Mouse (Mus musculus) heart, adult 2 months (tissue): ENCODE measurements around the gene Wdr49.

ENCODE experiments used
- CTCF ChIP-seq: fragments of 200-600 bp; IDR thresholded peaks from 2 replicates; pipeline ENCODE4 v1.8.1; 2022; ENCODE audit warnings: antibody characterized with exemption, mild to moderate bottlenecking, moderate library complexity
- POLR2A ChIP-seq: fragments of 200-500 bp; IDR thresholded peaks from 2 replicates; pipeline ENCODE4 v1.6.1; 2011; ENCODE audit warnings: mild to moderate bottlenecking, low read depth, low read length, control low read depth; ENCODE audit not compliant: insufficient read depth

DNA sequence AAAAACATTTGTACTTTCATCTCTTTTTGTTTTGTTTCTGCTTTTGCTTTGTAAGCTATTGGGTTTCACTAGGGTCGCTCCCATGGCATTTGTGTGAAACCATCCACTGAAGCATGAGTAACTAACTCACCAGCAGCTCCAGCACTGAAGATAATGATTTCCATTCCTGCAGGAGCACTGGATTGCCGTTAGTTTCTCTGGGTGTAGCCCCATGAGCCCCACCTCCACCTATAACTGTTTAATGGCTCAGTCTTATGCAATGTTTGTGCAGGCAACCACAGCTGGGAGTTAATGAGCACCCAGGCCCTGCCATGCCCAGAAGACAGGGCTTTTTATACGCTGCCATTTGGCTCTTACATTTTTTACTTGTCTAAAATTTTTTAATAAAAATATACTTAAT, 11.0 kb upstream of the Wdr49 start:
- TF ChIP-seq CTCF (no peak), POLR2A (no peak)
